Mouse (Mus musculus): ENCODE measurements around the gene Bcl2l12.

DNA sequence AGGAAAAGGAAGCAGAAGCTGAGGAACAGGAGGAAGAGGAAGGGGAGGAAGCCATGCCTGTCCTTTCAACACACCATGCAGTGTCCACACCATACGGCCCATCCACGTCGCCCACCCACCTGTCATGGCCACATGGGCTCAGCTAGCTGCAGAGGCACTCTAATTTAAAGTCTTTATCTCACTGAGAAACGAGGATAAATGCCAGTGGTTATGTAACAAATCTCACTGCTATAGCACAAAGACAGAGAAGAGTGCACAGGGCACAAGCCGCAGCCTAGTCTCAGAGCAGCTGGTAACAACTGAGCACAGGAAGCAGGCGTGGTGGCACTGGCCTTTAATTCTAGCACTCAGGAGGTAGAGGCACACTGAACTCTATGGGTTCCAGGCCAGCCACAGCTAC lies 48.6 kb downstream of the Bcl2l12 start:
- no peak for TF ChIP-seq GATA1 (IDR thresholded peaks at IDR 0.05; ENCODE audit: borderline replicate concordance, low read length)
- TF ChIP-seq FLI1 (IDR thresholded peaks at IDR 0.05; ENCODE audit: low read length), result no peak
